Mouse (Mus musculus) lung, adult 18-20 months (tissue): ENCODE results near the gene Nt5c2.
"Not testable (repeated sequence)": the region's sequence is repeated elsewhere in the genome, so short reads cannot be mapped to it uniquely, and the experiment has no call there.

Experiments used
- DNase-seq, 2 experiments: peaks; one replicate each; pipeline ENCODE4 v3.0.0; 2022; ENCODE audit warnings: mixed read lengths in 2 of 2

Gene Nt5c2

DNA sequence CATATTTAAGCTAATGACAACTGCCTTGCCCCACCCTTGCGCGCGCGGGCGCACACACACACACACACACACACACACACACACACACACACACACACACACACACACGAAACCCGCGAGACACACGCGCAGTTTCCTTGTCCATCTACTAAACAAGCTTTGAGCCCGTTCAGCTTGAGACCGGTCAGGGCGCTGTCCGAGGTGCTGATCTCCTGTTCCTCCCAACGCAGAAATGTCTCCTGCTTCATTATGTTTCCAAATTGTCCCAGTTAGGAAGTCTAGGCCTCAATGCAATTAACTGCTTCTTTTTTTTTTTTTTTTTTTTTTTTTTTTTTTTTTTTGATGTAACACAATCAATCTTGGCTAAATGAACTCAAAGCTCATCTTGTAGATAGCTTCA, 1.5 kb upstream of the Nt5c2 start:
- peak; percentile 63 to 70 for DNase-seq

DNA sequence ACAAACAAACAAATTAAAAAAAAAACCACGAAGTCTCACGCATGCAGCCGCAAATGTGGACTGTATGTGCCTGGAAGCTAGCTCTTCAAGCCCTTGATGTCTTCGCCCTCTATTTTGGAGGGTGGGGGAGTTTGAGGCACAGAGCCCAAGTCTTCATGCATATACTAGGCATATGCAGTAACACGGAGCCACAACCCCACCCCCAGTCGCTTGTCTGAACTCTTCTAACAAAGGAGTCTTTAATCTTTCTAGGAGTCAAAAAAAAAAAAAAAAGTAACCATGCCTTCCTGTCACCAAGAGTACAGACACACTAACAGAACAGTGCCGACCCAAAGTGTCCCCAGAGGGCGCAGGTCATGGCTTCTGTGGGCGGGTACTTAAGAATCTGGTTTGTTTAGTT, 1.0 kb upstream of the Nt5c2 start:
- DNase-seq, result no peak

DNA sequence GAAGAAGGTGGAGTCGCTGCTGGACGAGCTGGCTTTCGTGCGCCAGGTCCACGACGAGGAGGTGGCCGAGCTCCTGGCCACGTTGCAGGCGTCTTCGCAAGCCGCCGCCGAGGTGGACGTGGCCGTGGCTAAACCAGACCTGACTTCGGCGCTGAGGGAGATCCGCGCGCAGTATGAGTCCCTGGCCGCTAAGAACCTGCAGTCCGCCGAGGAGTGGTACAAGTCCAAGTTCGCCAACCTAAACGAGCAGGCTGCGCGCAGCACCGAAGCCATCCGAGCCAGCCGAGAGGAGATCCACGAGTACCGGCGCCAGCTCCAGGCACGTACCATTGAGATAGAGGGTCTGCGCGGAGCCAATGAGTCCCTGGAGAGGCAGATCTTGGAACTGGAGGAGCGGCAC, 443 bp upstream of the Nt5c2 start:
- no peak for DNase-seq

- DNase-seq, result no peak
These were observed 850 bp downstream of the Nt5c2 start for GRCm38 (mm10) chr19:47014159-47014446.

- DNase-seq, result no peak
These were observed 1.4 kb downstream of the Nt5c2 start for GRCm38 (mm10) chr19:47013340-47014158.

GRCm38 (mm10) chr19:47012521-47013130, 2.3 kb downstream of the Nt5c2 start:
- DNase-seq, result no peak

- no peak for DNase-seq
These were observed 5.0 kb downstream of the Nt5c2 start for GRCm38 (mm10) chr19:47009943-47010342.

DNA sequence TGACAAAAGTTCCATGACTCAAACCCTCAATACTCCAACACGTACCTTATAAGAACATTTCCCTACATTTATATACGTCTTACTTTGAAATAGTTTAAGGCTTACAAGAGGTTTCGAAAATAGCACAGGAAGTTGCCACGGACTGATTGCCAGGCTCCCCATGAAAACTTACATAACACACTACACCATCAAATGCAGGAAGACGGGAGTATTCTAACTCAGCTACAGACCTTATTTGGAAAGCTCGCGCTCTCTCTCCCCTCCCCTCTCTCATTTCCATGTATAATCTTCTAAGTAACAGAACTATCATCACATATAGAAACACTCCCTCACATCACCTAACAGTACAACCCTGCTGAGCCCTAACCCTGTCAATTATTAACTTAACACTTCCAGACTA, 5.5 kb downstream of the Nt5c2 start:
- DNase-seq, result no peak

DNA sequence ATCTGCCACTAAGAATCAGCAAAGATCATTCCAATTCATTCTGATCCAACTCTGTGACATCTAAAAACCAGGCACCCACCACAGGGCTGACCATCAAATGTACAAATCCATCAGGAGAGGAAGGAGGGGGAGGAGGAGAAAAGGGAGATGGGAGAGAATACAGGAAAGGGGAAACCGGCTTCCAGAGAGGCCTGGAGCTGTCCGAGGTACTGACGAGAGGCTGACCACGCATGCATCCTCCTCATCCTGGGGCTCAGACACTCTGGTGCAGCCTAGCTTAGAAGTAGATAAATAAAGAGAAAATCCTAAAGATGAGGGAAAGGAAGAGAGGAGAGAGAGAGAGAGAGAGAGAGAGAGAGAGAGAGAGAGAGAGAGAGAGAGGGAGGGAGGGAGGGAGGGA, 8.6 kb downstream of the Nt5c2 start:
- DNase-seq, result peak in 1 of 2 experiments; percentile 15

GRCm38 (mm10) chr19:47005873-47006272, 9.1 kb downstream of the Nt5c2 start:
- DNase-seq, result no peak

GRCm38 (mm10) chr19:47003742-47004511, 11.0 kb downstream of the Nt5c2 start:
- DNase-seq, result no peak

DNA sequence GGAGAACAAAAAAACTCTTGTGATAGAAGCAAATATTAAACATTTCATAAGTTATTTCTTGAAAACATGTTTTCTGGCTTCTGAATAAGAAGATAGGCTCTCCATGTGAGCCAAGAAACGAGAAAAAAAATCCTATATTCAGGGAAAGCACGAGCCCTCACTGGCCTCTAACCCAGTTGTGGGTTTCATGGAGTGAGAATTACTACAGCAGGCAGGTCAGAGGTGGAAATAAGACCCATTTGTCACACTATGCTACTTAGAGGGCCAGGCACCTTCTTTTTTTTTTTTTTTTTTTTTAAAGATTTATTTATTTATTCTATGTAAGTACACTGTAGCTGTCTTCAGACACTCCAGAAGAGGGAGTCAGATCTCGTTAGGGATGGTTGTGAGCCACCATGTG, 14.6 kb downstream of the Nt5c2 start:
- not testable (repeated sequence) for DNase-seq

DNA sequence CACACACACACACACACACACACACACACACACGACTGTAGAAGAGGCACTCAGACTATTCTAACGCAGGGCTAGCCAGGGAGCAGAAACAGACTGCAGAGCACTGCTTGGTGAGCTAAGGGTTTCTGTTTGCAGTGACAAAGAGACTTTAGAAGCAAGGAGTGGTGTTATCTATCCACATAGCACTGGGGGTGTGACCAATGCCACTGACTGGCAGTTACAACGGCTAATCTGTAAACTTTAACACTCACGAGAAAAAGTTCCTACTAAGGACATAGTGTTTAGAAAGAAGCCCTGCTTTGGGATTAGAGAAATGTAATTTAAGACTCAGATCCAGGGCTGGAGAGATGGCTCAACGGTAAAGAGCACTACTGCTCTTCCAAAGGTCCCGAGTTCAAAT, 15.2 kb downstream of the Nt5c2 start:
- no peak for DNase-seq

DNA sequence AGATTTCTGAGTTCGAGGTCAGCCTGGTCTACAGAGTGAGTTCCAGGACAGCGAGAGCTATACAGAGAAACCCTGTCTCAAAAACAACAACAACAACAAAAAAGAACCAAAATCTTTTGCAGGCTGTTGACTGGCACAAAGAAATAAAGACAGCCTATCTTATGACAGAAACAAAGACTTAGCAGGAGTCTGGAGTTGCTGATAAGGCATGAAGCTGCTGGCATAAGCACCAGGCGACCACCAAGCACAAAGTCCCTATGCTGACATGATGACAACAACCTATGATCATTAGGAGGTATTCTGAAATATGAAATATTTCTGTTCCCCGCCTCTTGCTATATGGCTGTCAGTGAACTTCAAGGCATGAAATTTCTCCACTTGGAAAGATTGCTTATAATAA, 16.0 kb downstream of the Nt5c2 start:
- DNase-seq, result no peak

DNA sequence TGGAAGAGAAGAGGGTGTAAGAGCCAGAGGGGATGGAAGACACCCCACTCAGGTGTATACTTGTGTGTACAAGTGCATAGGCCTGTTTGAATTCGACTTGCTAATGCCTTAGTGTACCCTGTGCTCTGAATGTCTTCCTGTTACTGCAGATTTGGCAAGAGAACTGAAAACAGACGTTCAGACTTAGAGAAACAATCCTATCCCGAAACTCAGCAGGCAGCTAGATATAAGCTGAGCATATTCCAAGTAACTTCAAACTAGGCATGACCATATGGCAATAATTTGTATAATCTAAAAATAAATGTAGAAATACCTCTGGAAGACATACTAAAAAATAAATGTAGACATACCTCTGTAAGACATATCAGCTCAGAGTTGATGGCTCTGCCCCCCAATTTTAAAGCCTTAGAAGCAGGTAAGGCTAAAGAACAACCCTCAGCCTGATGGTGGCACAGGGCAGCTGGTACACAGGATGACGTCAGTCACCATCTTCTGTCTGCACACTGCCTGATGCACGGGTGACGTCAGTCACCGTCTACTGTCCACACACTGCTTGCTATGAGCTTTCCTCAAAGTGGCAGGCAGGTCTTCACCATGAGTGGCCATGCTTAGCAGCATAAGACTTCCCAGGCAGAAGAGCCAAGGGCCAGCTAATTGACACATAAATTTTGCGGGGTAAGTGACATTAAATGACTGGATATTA, 16.6 kb downstream of the Nt5c2 start:
- no peak for DNase-seq

- no peak for DNase-seq
These were observed 18.9 kb downstream of the Nt5c2 start for GRCm38 (mm10) chr19:46996095-46996494.

DNA sequence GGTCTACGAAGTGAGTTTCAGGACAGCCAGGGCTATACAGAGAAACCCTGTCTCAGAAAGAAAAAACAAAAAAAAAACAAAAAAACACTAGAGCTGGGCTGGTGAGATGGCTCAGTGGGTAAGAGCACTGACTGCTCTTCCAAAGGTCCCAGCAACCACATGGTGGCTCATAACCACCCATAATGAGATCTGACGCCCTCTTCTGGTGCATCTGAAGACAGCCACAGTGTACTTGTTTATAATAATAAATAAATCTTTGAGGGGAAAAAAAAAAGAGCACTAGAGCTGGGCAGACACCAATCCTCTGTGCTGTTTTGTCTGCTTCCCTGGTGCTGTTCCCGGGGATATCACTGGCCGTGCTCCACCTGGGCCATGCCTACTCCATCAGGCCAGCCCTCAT, 22.6 kb downstream of the Nt5c2 start:
- not testable (repeated sequence) for DNase-seq

DNA sequence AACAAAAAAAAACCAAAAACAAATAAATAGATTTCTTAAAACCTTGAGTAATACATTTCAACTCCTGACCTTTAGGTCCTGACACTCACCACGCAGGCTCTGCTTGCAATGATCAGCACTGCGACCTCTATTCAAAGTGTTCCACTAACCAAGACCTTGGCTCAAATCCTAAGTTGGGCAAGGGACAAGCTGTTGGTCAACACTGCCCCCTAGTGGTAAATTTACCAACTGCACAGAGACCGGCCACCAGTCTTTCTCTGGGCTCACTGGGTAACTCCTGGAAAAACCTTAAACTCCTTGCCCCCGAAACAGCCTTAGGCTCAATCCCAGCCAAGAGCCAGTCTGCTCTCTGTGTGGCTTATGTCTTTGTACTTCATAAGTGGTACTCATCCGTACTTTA, 23.8 kb downstream of the Nt5c2 start:
- DNase-seq, result peak; percentile 78 to 83

DNA sequence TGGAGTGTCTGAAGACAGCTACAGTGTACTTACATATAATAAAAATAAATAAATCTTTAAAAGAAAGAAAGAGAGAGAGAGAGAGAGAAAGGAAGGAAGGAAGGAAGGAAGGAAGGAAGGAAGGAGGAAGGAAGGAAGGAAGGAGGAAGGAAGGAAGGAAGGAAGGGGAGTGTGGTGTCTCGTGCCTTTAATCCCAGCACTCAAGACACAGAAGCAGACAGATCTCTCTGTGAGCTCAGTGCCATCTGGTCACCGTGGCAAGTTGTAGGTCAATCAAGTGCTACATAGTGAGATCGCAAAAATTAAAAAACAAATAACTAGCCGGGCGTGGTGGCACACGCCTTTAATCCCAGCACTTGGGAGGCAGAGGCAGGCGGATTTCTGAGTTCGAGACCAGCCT, 24.3 kb downstream of the Nt5c2 start:
- DNase-seq, result not testable (repeated sequence)

DNA sequence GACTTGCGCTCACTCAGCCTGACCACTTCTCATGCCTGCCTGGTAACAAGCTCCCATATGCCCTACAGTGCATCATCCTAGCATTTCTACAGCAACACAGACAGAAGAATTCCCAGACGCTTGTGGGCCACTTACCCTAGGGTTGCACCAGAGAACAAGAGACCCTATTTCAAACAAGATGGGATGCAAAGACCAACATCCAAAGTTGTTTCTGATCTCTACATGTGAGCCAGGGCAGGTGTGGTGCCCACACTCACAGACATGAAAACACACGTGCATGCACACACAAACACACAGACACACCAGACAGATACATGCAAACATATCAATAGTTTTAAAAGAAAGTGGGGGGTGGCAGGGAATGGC, 24.8 kb downstream of the Nt5c2 start:
- no peak for DNase-seq

- peak in 1 of 2 experiments; percentile 53 for DNase-seq
These were observed 25.3 kb downstream of the Nt5c2 start for GRCm38 (mm10) chr19:46989479-46990152.

- DNase-seq, result peak; percentile 76 to 87
These were observed 26.5 kb downstream of the Nt5c2 start for GRCm38 (mm10) chr19:46988231-46989087.
